Mouse (Mus musculus) liver, adult (tissue): ENCODE results near the gene Zfp747.
"Not testable (repeated sequence)": the region's sequence is repeated elsewhere in the genome, so short reads cannot be mapped to it uniquely, and the experiment has no call there.

Experiments used
- GATA4 ChIP-seq: IDR thresholded peaks from 2 replicates; pipeline ENCODE4 v1.6.1; 2014; ENCODE audit warnings: mild to moderate bottlenecking, low read length; ENCODE audit not compliant: insufficient replicate concordance

Zfp747 gene

GRCm38 (mm10) chr7:127375271-127376245 is at the start of gene Zfp747:
Zfp747 (minus strand) TSS chr7:127376050.
- TF ChIP-seq GATA4: peak; percentile 7; the same call in 1 of the 2 replicates

GRCm38 (mm10) chr7:127425291-127425690 is 49.4 kb upstream of the Zfp747 start:
- TF ChIP-seq GATA4: no peak

- TF ChIP-seq GATA4: no peak
Observed at GRCm38 (mm10) chr7:127422247-127422646, 46.4 kb upstream of the Zfp747 start.

GRCm38 (mm10) chr7:127421388-127422191 is 45.7 kb upstream of the Zfp747 start, which contains the start of gene Zfp688:
Zfp688 (minus strand) TSS chr7:127422068.
- TF ChIP-seq GATA4: peak; percentile 53; the same call in 1 of the 2 replicates

- no peak for TF ChIP-seq GATA4
Observed at GRCm38 (mm10) chr7:127411418-127411817, 35.6 kb upstream of the Zfp747 start.

- TF ChIP-seq GATA4: not testable (repeated sequence)
Observed at GRCm38 (mm10) chr7:127406002-127406987, 30.4 kb upstream of the Zfp747 start, which contains the start of gene Zfp764. Zfp764 (minus strand) TSS chr7:127406822.

GRCm38 (mm10) chr7:127402980-127403379 is 27.1 kb upstream of the Zfp747 start:
- TF ChIP-seq GATA4: no peak

- TF ChIP-seq GATA4: no peak
Observed at GRCm38 (mm10) chr7:127400355-127400754, 24.5 kb upstream of the Zfp747 start.

- no peak for TF ChIP-seq GATA4
Observed at GRCm38 (mm10) chr7:127393944-127394333, 18.1 kb upstream of the Zfp747 start.

GRCm38 (mm10) chr7:127393157-127393943 is 17.5 kb upstream of the Zfp747 start, which contains the start of gene E430018J23Rik:
E430018J23Rik (minus strand) TSS chr7:127393629.
- no peak for TF ChIP-seq GATA4

- no peak for TF ChIP-seq GATA4
Observed at GRCm38 (mm10) chr7:127392251-127392824, 16.5 kb upstream of the Zfp747 start.

- TF ChIP-seq GATA4: no peak
Observed at GRCm38 (mm10) chr7:127391538-127391937, 15.7 kb upstream of the Zfp747 start.

GRCm38 (mm10) chr7:127390306-127390705 is 14.5 kb upstream of the Zfp747 start:
- TF ChIP-seq GATA4: no peak
